7 mouse cellular contexts compared by ENCODE assay signal in genomic region chr7:62348106-62348803, GRCm38 (mm10). TPM values are rescaled to one million over a fixed set of nuclear protein-coding genes. Genes with fewer than 3 reads are reported as not detected.
DNase-seq lines count a peak whose midpoint lies in the region; ATAC-seq and TF ChIP-seq lines count a peak whose summit lies in the region.

No protein-coding gene starts in this region.

- no peak for TF ChIP-seq CTCF in brain, embryonic 14.5 days (IDR thresholded peaks at IDR 0.05; ENCODE audit: borderline replicate concordance, extremely low read depth, insufficient read depth, insufficient read length)

- no peaks in the 10 kb centered on the region for H3K9me3 ChIP-seq in embryonic facial prominence, embryonic 14.5 days (ENCODE audit: control insufficient read depth, low read length)
- no peaks in the 10 kb centered on the region for H3K9me3 ChIP-seq in limb, embryonic 11.5 days (ENCODE audit: control insufficient read depth, low read length)
- no peaks in the 10 kb centered on the region for H3K9me3 ChIP-seq in midbrain, embryonic 14.5 days (ENCODE audit: control insufficient read depth, low read length)
- no peaks in the 10 kb centered on the region for H3K9me3 ChIP-seq in stomach, embryonic 15.5 days

- H3K4me2 ChIP-seq in embryonic facial prominence, embryonic 14.5 days (ENCODE audit: low read depth, low read length) = peak overlapping the region; percentile 65
- H3K4me2 ChIP-seq in limb, embryonic 11.5 days (ENCODE audit: low read depth, severe bottlenecking) = peak overlapping the region; percentile 53
- H3K4me2 ChIP-seq in midbrain, embryonic 14.5 days (ENCODE audit: low read length) = peak overlapping the region; percentile 65
- peak overlapping the region; percentile 57 for H3K4me2 ChIP-seq in stomach, embryonic 15.5 days

- DNase-seq in brain, embryonic 14.5 days (ENCODE audit: low read depth) = peak; percentile 92
- peak; percentile 92 for DNase-seq in embryonic facial prominence, embryonic 14.5 days (ENCODE audit: low spot score)
- DNase-seq in heart, adult 9 months (ENCODE audit: low spot score in 2 of 2) = peak; percentile 56 to 57
- DNase-seq in kidney, adult 9 months = peak; percentile 25
- DNase-seq in limb, embryonic 11.5 days (ENCODE audit: low spot score) = peak; percentile 83
- peak; percentile 93 for DNase-seq in midbrain, embryonic 14.5 days

- TF ChIP-seq POLR2A in brain, embryonic 14.5 days (IDR thresholded peaks at IDR 0.05; ENCODE audit: borderline replicate concordance, extremely low read depth, insufficient read depth, insufficient read length, poor library complexity, severe bottlenecking) = peak; percentile 47; the same call in 1 of the 2 replicates

- H3K9ac ChIP-seq in embryonic facial prominence, embryonic 14.5 days (ENCODE audit: low read depth, low read length) = peak overlapping the region; percentile 76
- peak overlapping the region; percentile 65 for H3K9ac ChIP-seq in limb, embryonic 11.5 days (ENCODE audit: low read length)
- peak overlapping the region; percentile 73 for H3K9ac ChIP-seq in midbrain, embryonic 14.5 days (replicated peaks; ENCODE audit: low read length)
- peak overlapping the region; percentile 13; the same call in 1 of the 2 replicates for H3K9ac ChIP-seq in stomach, embryonic 15.5 days

- no peaks in the 10 kb centered on the region for H3K27me3 ChIP-seq in embryonic facial prominence, embryonic 14.5 days (replicated peaks; ENCODE audit: control insufficient read depth, insufficient read depth, low read length)
- no peaks in the 10 kb centered on the region for H3K27me3 ChIP-seq in limb, embryonic 11.5 days (ENCODE audit: control insufficient read depth, insufficient read depth, low read length)
- H3K27me3 ChIP-seq in midbrain, embryonic 14.5 days (ENCODE audit: control insufficient read depth, insufficient read depth, low read length) = no peaks in the 10 kb centered on the region
- H3K27me3 ChIP-seq in stomach, embryonic 15.5 days (replicated peaks) = no peaks in the 10 kb centered on the region

- WGBS in embryonic facial prominence, embryonic 14.5 days = 16% methylated on average over 42 of the region's 42 CpGs
- WGBS in limb, embryonic 11.5 days = 14% methylated on average over 42 of the region's 42 CpGs
- WGBS in midbrain, embryonic 14.5 days = 15% methylated on average over 42 of the region's 42 CpGs
- WGBS in stomach, embryonic 15.5 days = 12% methylated on average over 42 of the region's 42 CpGs

- H3K4me1 ChIP-seq in embryonic facial prominence, embryonic 14.5 days (ENCODE audit: control insufficient read depth, insufficient read depth, low read length) = no peaks in the 10 kb centered on the region
- no peaks in the 10 kb centered on the region for H3K4me1 ChIP-seq in limb, embryonic 11.5 days (ENCODE audit: control insufficient read depth, insufficient read depth, low read length)
- no peaks in the 10 kb centered on the region; the same call in 1 of the 2 replicates for H3K4me1 ChIP-seq in midbrain, embryonic 14.5 days (ENCODE audit: control insufficient read depth, insufficient read depth, low read length)
- H3K4me1 ChIP-seq in stomach, embryonic 15.5 days = 0 out of 2 replicates have a peak, but pooled peaks cover 6% of the 10 kb centered on the region

- H3K27ac ChIP-seq in embryonic facial prominence, embryonic 14.5 days (replicated peaks; ENCODE audit: low read depth, low read length) = peak overlapping the region; percentile 71; the same call in 1 of the 2 replicates
- no peak overlapping the region for H3K27ac ChIP-seq in limb, embryonic 11.5 days (replicated peaks; ENCODE audit: low read depth, low read length)
- peak overlapping the region; percentile 86 for H3K27ac ChIP-seq in midbrain, embryonic 14.5 days (replicated peaks; ENCODE audit: low read depth, low read length)
- peak overlapping the region; percentile 11; the same call in 1 of the 2 replicates for H3K27ac ChIP-seq in stomach, embryonic 15.5 days

- no peaks in the 10 kb centered on the region for H3K36me3 ChIP-seq in embryonic facial prominence, embryonic 14.5 days (ENCODE audit: control insufficient read depth, insufficient read depth, low read length)
- H3K36me3 ChIP-seq in limb, embryonic 11.5 days (ENCODE audit: control insufficient read depth, insufficient read depth, low read length) = no peaks in the 10 kb centered on the region
- H3K36me3 ChIP-seq in midbrain, embryonic 14.5 days (ENCODE audit: control insufficient read depth, insufficient read depth, low read length) = no peaks in the 10 kb centered on the region
- no peaks in the 10 kb centered on the region for H3K36me3 ChIP-seq in stomach, embryonic 15.5 days

- ATAC-seq in embryonic facial prominence, embryonic 14.5 days (ENCODE audit: low read depth) = peak; percentile 96
- peak; percentile 93 for ATAC-seq in limb, embryonic 11.5 days (ENCODE audit: insufficient number of reproducible peaks, low FRiP score, low TSS enrichment, low read depth)
- peak; percentile 91 for ATAC-seq in midbrain, embryonic 14.5 days (ENCODE audit: low FRiP score, low TSS enrichment)
- peak; percentile 91 for ATAC-seq in stomach, embryonic 15.5 days (ENCODE audit: insufficient read depth, low FRiP score, low read depth)

- peak overlapping the region; percentile 49 for H3K4me3 ChIP-seq in embryonic facial prominence, embryonic 14.5 days (ENCODE audit: low read depth, low read length)
- peak overlapping the region; percentile 45 for H3K4me3 ChIP-seq in limb, embryonic 11.5 days (ENCODE audit: low read depth, low read length)
- peak overlapping the region; percentile 54 for H3K4me3 ChIP-seq in midbrain, embryonic 14.5 days (replicated peaks; ENCODE audit: low read depth, low read length)
- H3K4me3 ChIP-seq in stomach, embryonic 15.5 days (replicated peaks) = peak overlapping the region; percentile 47

RNA-seq across cellular contexts. Expression of gene Ndn, which starts 1.9 kb away (rescaled TPM):
- 461 and 473 TPM in 2 replicates for polyA plus RNA-seq in brain, embryonic 14.5 days (2012; rRNA removed)
- polyA plus RNA-seq in embryonic facial prominence, embryonic 14.5 days (2014; fragmentation: Nextera tagmentation; extraction: Ambion mirVana) = 205 and 214 TPM in 2 replicates
- 87.6 and 95.0 TPM in 2 replicates for polyA plus RNA-seq in limb, embryonic 11.5 days (2014; fragmentation: Nextera tagmentation; extraction: Ambion mirVana)
- 622 and 693 TPM in 2 replicates for polyA plus RNA-seq in midbrain, embryonic 14.5 days (2014; fragmentation: Nextera tagmentation; extraction: Ambion mirVana)
- polyA plus RNA-seq in stomach, embryonic 15.5 days (2015; fragmentation: Nextera tagmentation; extraction: Ambion mirVana) = 84.7 and 86.7 TPM in 2 replicates

RNA-seq across cellular contexts. Expression of gene Magel2, which starts 28.6 kb away (rescaled TPM):
- 71.9 and 93.0 TPM in 2 replicates for polyA plus RNA-seq in brain, embryonic 14.5 days (2012; rRNA removed)
- polyA plus RNA-seq in embryonic facial prominence, embryonic 14.5 days (2014; fragmentation: Nextera tagmentation; extraction: Ambion mirVana) = 12.9 and 13.3 TPM in 2 replicates
- 3.0 and 5.6 TPM in 2 replicates for polyA plus RNA-seq in limb, embryonic 11.5 days (2014; fragmentation: Nextera tagmentation; extraction: Ambion mirVana)
- polyA plus RNA-seq in midbrain, embryonic 14.5 days (2014; fragmentation: Nextera tagmentation; extraction: Ambion mirVana) = 16.2 and 16.3 TPM in 2 replicates
- polyA plus RNA-seq in stomach, embryonic 15.5 days (2015; fragmentation: Nextera tagmentation; extraction: Ambion mirVana) = 1.1 and 1.4 TPM in 2 replicates

Comparison
In these comparisons a context has a peak if more than half of its experiments do, and no peak if none do; other contexts are left out.
1. DNase-seq: peak in every context shown above with its lines; median percentile 93 in midbrain, embryonic 14.5 days; 92 in brain, embryonic 14.5 days; 92 in embryonic facial prominence, embryonic 14.5 days; 83 in limb, embryonic 11.5 days; 56 in heart, adult 9 months; 25 in kidney, adult 9 months.
2. H3K9ac ChIP-seq: peak in every context shown above with its lines; median percentile 76 in embryonic facial prominence, embryonic 14.5 days; 73 in midbrain, embryonic 14.5 days; 65 in limb, embryonic 11.5 days; 13 in stomach, embryonic 15.5 days.